Mouse (Mus musculus): ENCODE results near the gene Bace2.

DNA sequence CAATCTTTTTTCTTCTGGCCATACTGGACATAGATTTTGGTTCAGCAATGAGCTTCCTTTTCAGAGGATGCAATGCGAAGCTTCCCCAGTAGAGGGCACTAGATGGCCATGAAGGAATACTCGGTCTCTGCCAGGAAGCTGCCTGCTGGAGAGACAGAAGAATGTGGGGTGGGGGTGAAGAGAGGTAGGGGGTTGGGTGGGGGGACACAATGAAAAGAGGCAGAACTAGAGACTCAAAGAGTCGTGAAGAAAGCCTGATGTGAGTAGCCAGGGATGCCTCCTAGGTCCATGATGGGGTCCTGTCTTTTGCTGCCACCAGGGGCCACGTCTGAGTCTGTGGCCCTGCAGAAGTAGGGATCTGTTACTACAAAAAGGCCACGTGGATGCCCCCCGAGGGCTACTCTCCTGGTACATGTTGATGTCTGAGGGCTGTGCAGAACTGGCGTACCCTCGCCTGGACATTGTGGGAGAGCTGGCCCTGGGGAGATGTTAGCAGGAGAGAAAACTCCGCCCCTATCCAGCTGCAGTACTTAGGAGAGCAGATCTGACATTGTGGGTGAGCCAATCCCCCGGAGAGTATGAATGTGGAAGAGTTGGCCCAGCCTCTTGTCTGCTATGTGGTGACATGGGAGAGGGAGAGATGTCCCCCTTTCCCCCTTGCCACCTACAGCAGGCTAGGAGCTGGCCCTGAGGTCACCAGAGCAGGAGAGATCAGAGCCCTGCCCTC is 43.4 kb upstream of the Bace2 start:
- TF ChIP-seq GATA1 (IDR thresholded peaks at IDR 0.05; ENCODE audit: borderline replicate concordance, low read length) (no peak), FLI1 (IDR thresholded peaks at IDR 0.05; ENCODE audit: low read length) (no peak)

All from megakaryocyte, embryonic 14.5 days (primary cell).